Mouse (Mus musculus) yolk sac, embryonic 10.5 days (tissue): ENCODE measurements at regions not wholly inside any gene's neighbourhood (a gene's known extent, or its start where the extent isn't known, plus 50 kb on each side); places are given as distances from the start of the nearest gene placed in this dataset.

ENCODE experiments used
- DNase-seq: peaks from one replicate; pipeline ENCODE4 v3.0.0-alpha.2; 2017; ENCODE audit warnings: low spot score

GRCm38 (mm10) chr12:69101965-69102364 lies 57.0 kb downstream of the Rps29 start:
- no peak for DNase-seq

- DNase-seq = no peak
These were observed 64.1 kb downstream of the Rps29 start for GRCm38 (mm10) chr12:69094856-69095255.

GRCm38 (mm10) chr12:69093073-69093797 lies 65.8 kb downstream of the Rps29 start:
- no peak for DNase-seq

GRCm38 (mm10) chr12:69087928-69088609 lies 70.9 kb downstream of the Rps29 start:
- DNase-seq = no peak

GRCm38 (mm10) chr12:69085522-69086179 lies 73.3 kb downstream of the Rps29 start:
- DNase-seq = no peak

- no peak for DNase-seq
These were observed 74.3 kb downstream of the Rps29 start for GRCm38 (mm10) chr12:69084656-69085055.

GRCm38 (mm10) chr12:69082051-69082450 lies 76.9 kb downstream of the Rps29 start:
- no peak for DNase-seq

- no peak for DNase-seq
These were observed 119.4 kb downstream of the Rps29 start for GRCm38 (mm10) chr12:69039553-69039952.

- DNase-seq = no peak
These were observed 135.4 kb downstream of the Rps29 start for GRCm38 (mm10) chr12:69023594-69023993.

GRCm38 (mm10) chr12:69016705-69017306 lies 142.2 kb downstream of the Rps29 start:
- no peak for DNase-seq

- DNase-seq = no peak
These were observed 153.8 kb downstream of the Rps29 start for GRCm38 (mm10) chr12:69005141-69005540.

GRCm38 (mm10) chr12:69002106-69002505 lies 156.9 kb downstream of the Rps29 start:
- DNase-seq = no peak

GRCm38 (mm10) chr12:68997259-68997658 lies 161.7 kb downstream of the Rps29 start:
- no peak for DNase-seq

- no peak for DNase-seq
These were observed 162.2 kb downstream of the Rps29 start for GRCm38 (mm10) chr12:68996740-68997139.

- DNase-seq = no peak
These were observed 178.3 kb downstream of the Rps29 start for GRCm38 (mm10) chr12:68980640-68981039.

- no peak for DNase-seq
These were observed 178.8 kb downstream of the Rps29 start for GRCm38 (mm10) chr12:68980173-68980572.

GRCm38 (mm10) chr12:68979232-68979631 lies 179.8 kb downstream of the Rps29 start:
- DNase-seq = no peak

- no peak for DNase-seq
These were observed 181.7 kb downstream of the Rps29 start for GRCm38 (mm10) chr12:68977276-68977675.

- no peak for DNase-seq
These were observed 211.7 kb downstream of the Rps29 start for GRCm38 (mm10) chr12:68947240-68947639.

- no peak for DNase-seq
These were observed 248.4 kb downstream of the Rps29 start for GRCm38 (mm10) chr12:68910590-68910989.

GRCm38 (mm10) chr12:68904770-68905169 lies 254.2 kb downstream of the Rps29 start:
- no peak for DNase-seq

- DNase-seq = no peak
These were observed 269.8 kb downstream of the Rps29 start for GRCm38 (mm10) chr12:68889141-68889540.

- DNase-seq = no peak
These were observed 276.5 kb downstream of the Rps29 start for GRCm38 (mm10) chr12:68882503-68882902.
